Mouse (Mus musculus): ENCODE results near the gene Lgals3bp.
A peak's percentile ranks its signal among the peaks of the same experiment; 100 is the strongest.
"Not testable (repeated sequence)": the region's sequence is repeated elsewhere in the genome, so short reads cannot be mapped to it uniquely, and the experiment has no call there.

Lgals3bp gene

GRCm38 (mm10) chr11:118401195-118401594, 697 bp downstream of the Lgals3bp start:
- no peak for DNase-seq (ENCODE audit: low read depth, low spot score)

GRCm38 (mm10) chr11:118400566-118400936, 1.3 kb downstream of the Lgals3bp start:
- DNase-seq (ENCODE audit: low read depth, low spot score) = no peak

- DNase-seq (ENCODE audit: low read depth, low spot score) = no peak
These were observed 1.9 kb downstream of the Lgals3bp start for GRCm38 (mm10) chr11:118399891-118400565.

- DNase-seq (ENCODE audit: low read depth, low spot score) = no peak
These were observed 3.9 kb downstream of the Lgals3bp start for GRCm38 (mm10) chr11:118397806-118398530.

GRCm38 (mm10) chr11:118394538-118394937, 7.4 kb downstream of the Lgals3bp start:
- DNase-seq (ENCODE audit: low read depth, low spot score) = no peak

- no peak for DNase-seq (ENCODE audit: low read depth, low spot score)
These were observed 7.9 kb downstream of the Lgals3bp start for GRCm38 (mm10) chr11:118393991-118394390.

GRCm38 (mm10) chr11:118387816-118388215, 14.1 kb downstream of the Lgals3bp start:
- not testable (repeated sequence) for DNase-seq (ENCODE audit: low read depth, low spot score)

GRCm38 (mm10) chr11:118379251-118380009, 22.5 kb downstream of the Lgals3bp start:
- DNase-seq (ENCODE audit: low read depth, low spot score) = peak; percentile 79

GRCm38 (mm10) chr11:118378656-118379055, 23.2 kb downstream of the Lgals3bp start:
- no peak for DNase-seq (ENCODE audit: low read depth, low spot score)

- not testable (repeated sequence) for DNase-seq (ENCODE audit: low read depth, low spot score)
These were observed 25.6 kb downstream of the Lgals3bp start for GRCm38 (mm10) chr11:118376323-118376722.

- DNase-seq (ENCODE audit: low read depth, low spot score) = no peak
These were observed 26.0 kb downstream of the Lgals3bp start for GRCm38 (mm10) chr11:118375881-118376280.

GRCm38 (mm10) chr11:118375461-118375860, 26.4 kb downstream of the Lgals3bp start:
- no peak for DNase-seq (ENCODE audit: low read depth, low spot score)

GRCm38 (mm10) chr11:118375006-118375405, 26.9 kb downstream of the Lgals3bp start:
- DNase-seq (ENCODE audit: low read depth, low spot score) = peak; percentile 67

- no peak for DNase-seq (ENCODE audit: low read depth, low spot score)
These were observed 27.4 kb downstream of the Lgals3bp start for GRCm38 (mm10) chr11:118374506-118374905.

GRCm38 (mm10) chr11:118372641-118373040, 29.3 kb downstream of the Lgals3bp start:
- DNase-seq (ENCODE audit: low read depth, low spot score) = peak; percentile 27

- DNase-seq (ENCODE audit: low read depth, low spot score) = no peak
These were observed 30.0 kb downstream of the Lgals3bp start for GRCm38 (mm10) chr11:118371876-118372275.

- DNase-seq (ENCODE audit: low read depth, low spot score) = no peak
These were observed 32.2 kb downstream of the Lgals3bp start for GRCm38 (mm10) chr11:118369657-118370056.

- DNase-seq (ENCODE audit: low read depth, low spot score) = no peak
These were observed 32.6 kb downstream of the Lgals3bp start for GRCm38 (mm10) chr11:118369251-118369650.

GRCm38 (mm10) chr11:118368330-118368729, 33.6 kb downstream of the Lgals3bp start:
- peak; percentile 84 for DNase-seq (ENCODE audit: low read depth, low spot score)

GRCm38 (mm10) chr11:118366559-118366958, 35.3 kb downstream of the Lgals3bp start:
- no peak for DNase-seq (ENCODE audit: low read depth, low spot score)

GRCm38 (mm10) chr11:118366108-118366507, 35.8 kb downstream of the Lgals3bp start:
- DNase-seq (ENCODE audit: low read depth, low spot score) = no peak

GRCm38 (mm10) chr11:118365171-118365570, 36.7 kb downstream of the Lgals3bp start:
- no peak for DNase-seq (ENCODE audit: low read depth, low spot score)

All from R1 (cell line).